Mouse (Mus musculus) bone marrow, adult 2 months (tissue): ENCODE results near the gene Cpt1c.

Experiments used
- CTCF ChIP-seq: fragments of 200-500 bp; IDR thresholded peaks from 2 replicates; pipeline ENCODE4 v1.5.1; 2011; ENCODE audit warnings: low read length, control low read depth; ENCODE audit not compliant: control insufficient read depth, insufficient read depth
- POLR2A ChIP-seq: fragments of 200-500 bp; IDR thresholded peaks from 2 replicates; pipeline ENCODE4 v1.6.1; 2011; ENCODE audit warnings: low read depth, mild to moderate bottlenecking, control low read depth, low read length, borderline replicate concordance; ENCODE audit not compliant: control insufficient read depth

DNA sequence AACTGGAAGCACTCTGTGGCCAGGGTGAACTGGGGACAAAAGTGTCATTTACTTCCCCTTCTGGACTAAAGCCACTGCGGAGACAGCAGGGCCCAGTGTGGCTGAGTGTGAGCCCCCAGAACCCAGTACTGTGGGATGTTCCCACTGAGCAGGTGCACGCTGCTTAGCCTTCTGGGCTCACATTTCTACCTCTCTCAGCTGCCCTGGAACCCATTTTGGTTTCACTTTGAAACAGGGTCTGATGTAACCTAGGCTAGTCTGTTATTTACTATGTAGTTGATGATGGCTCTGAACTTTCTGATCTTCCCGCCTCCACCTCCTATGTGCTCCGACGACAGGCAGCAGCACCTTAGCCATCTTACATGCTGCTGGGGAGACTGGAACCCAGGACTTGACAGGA, 11.8 kb downstream of the Cpt1c start:
- TF ChIP-seq CTCF (no peak), POLR2A (no peak)
